Mouse (Mus musculus) limb, embryonic 13.5 days (tissue): ENCODE results near the gene Ddx21. TPM values are rescaled to one million over a fixed set of nuclear protein-coding genes. Genes with fewer than 3 reads are reported as not detected.
"Not testable (repeated sequence)": the region's sequence is repeated elsewhere in the genome, so short reads cannot be mapped to it uniquely, and the experiment has no call there.

ENCODE experiments used
- ATAC-seq: fragments of 200-750 bp; cut with Nextera tagmentation; 2 replicates; pipeline ENCODE4 v1.8.0; 2017; ENCODE audit warnings: low read depth, moderate number of reproducible peaks, moderate TSS enrichment; ENCODE audit not compliant: low FRiP score
- H3K27ac ChIP-seq: fragments of 300-500 bp; sonication (generic); 2 replicates; pipeline ENCODE4 v1.5.1; 2015; ENCODE audit warnings: inconsistent platforms, mild to moderate bottlenecking, moderate library complexity
- H3K27me3 ChIP-seq: fragments of 300-500 bp; sonication (generic); 2 replicates; pipeline ENCODE4 v1.6.1; 2015; ENCODE audit warnings: mild to moderate bottlenecking, inconsistent platforms
- H3K36me3 ChIP-seq: fragments of 300-500 bp; sonication (generic); 2 replicates; pipeline ENCODE4 v1.6.1; 2015; ENCODE audit warnings: inconsistent platforms, mild to moderate bottlenecking, moderate library complexity
- H3K4me1 ChIP-seq: fragments of 300-500 bp; sonication (generic); 2 replicates; pipeline ENCODE4 v1.6.1; 2015; ENCODE audit warnings: inconsistent platforms
- H3K4me2 ChIP-seq: fragments of 300-500 bp; sonication (generic); replicated peaks from 2 replicates; pipeline ENCODE4 v1.6.1; 2015; ENCODE audit warnings: inconsistent platforms, mild to moderate bottlenecking, moderate library complexity
- H3K4me3 ChIP-seq: fragments of 300-500 bp; sonication (generic); 2 replicates; pipeline ENCODE4 v1.5.1; 2015; ENCODE audit warnings: moderate library complexity, mild to moderate bottlenecking, inconsistent platforms
- H3K9ac ChIP-seq: fragments of 300-500 bp; sonication (generic); 2 replicates; pipeline ENCODE4 v1.6.1; 2015; ENCODE audit warnings: mild to moderate bottlenecking, inconsistent platforms
- H3K9me3 ChIP-seq: fragments of 300-500 bp; sonication (generic); 2 replicates; pipeline ENCODE4 v1.6.1; 2016; ENCODE audit warnings: inconsistent platforms
- WGBS: fragments of 180-500 bp; shearing (Covaris S2); methylation state at CpG from one replicate; pipeline ENCODE4 v1.1.7; 2015; 5-methylcytosine and 5-hydroxymethylcytosine counted together
- polyA plus RNA-seq: library from polyadenylated mRNA; unstranded; fragments of >200 nt; fragmentation: Nextera tagmentation; extraction: Ambion mirVana; gene quantifications from 2 replicates; pipeline ENCODE4 v1.2.1, GENCODE M21; 2015

The Ddx21 gene
- polyA plus RNA-seq, result 23.5 and 23.6 TPM in 2 replicates

DNA sequence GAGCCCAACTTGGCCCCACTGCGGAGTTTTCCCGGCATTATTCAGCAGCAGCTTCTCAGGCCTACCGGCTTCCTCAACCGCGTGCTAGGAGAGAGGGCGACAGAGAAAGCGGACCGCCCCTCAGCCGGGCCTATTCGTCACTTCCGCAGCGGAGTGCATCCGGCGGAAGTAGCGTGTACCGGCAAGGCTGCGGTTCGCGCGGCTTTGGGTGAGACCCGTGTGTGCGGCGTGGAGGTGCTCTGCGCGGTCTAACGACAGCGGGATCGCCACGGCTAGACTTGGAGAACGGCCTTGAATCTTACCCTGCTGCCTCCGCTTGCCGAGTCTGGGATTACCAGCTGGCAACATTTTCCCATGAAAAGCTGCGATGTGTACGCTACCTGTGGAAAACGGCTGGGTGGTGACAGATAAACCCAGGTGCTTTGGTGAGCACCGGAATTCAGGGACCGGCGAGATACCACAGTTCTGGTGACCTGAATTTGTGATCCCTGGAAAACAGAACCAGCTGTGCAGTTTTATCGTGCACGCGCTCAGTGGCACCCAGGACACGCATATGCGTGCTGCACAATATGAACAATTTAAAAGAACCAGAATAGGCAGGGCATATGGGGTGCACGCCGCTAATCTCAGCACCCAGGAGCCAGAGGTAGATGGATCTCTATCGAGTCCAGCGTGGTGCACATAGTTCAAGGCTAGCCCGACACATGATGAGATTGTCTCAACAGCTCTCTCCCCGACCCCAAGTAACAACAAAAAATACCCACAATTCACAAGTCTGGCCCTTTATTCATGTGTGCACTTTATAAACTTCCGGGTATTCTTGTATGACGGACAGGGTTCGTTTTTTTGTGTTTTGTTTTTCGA is at the start of gene Ddx21:
Gene Ddx21, minus strand, starts transcription at position 105 of the 864 bp plus-strand sequence.
- WGBS, result 6% methylated on average over 53 of the region's 53 CpGs
- Histone ChIP-seq H3K9ac (peak within 1 kb of the TSS; percentile 81), H3K4me3 (peak within 1 kb of the TSS; percentile 97), H3K36me3 (peaks cover 13% of the 10 kb centered on the region), H3K9me3 (no peaks in the 10 kb centered on the region), H3K4me1 (peaks cover 16% of the 10 kb centered on the region), H3K4me2 (peak within 1 kb of the TSS; percentile 87), H3K27ac (peak within 1 kb of the TSS; percentile 58; the same call in 1 of the 2 replicates), H3K27me3 (no peaks in the 10 kb centered on the region)
- peak; percentile 97 for ATAC-seq

DNA sequence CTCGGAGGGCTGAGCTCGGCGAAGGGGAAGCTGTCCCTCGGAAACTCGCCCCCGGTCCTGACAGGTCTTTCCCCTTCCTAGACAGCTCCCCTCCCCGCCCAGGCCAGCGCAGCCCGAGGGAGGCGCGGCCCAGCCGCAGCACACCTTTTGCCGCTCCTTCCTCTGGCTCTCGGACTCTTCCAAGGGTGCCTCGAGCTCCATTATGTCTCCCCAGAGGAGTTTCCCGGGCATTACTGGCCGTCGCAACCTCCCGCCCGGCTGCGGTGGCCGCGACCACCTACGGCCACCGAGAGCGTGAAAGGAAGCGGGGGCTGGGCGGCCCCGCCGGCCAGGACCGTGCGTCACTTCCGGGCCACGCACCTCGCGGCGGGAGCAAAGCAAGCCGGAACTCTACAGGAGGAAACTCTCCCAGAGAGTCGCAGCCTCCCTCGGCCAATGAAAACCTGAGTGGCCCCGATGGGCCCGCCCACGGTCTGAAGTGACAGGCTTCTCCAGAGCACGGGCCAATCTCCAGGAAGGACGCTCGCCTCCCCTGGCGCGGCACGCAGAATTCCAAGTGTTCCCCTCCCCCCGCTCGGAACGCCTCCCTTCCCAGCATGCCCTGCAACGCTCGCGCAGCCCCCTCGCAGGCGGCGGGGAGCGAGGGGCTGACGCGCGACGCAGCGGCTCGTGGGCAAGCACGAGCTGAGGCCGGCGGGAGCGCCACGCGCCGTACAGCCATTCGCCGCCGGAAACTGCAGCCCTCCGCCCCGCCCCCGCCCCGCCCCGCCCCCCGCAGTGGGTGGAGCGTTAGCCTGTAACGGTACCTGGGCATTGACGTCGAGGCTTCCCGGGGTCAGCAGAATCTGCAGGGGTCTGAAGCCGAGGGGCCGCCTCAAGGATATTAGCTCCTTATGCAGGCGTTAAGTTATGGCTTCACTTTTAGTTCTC is 49.1 kb upstream of the Ddx21 start, which contains the start of gene Ddx50:
Gene Ddx50, minus strand, starts transcription at position 338 of the 930 bp plus-strand sequence.
- H3K27ac ChIP-seq, result peak within 1 kb of the TSS; percentile 95
- H3K36me3 ChIP-seq, result peaks cover 15% of the 10 kb centered on the region
- H3K9ac ChIP-seq, result peak within 1 kb of the TSS; percentile 97
- peak within 1 kb of the TSS; percentile 81 for H3K4me2 ChIP-seq
- H3K9me3 ChIP-seq, result no peaks in the 10 kb centered on the region
- no peaks in the 10 kb centered on the region for H3K27me3 ChIP-seq
- peak within 1 kb of the TSS; percentile 96 for H3K4me3 ChIP-seq
- WGBS, result under 1% methylated on average over 89 of the region's 89 CpGs
- H3K4me1 ChIP-seq, result peaks cover 18% of the 10 kb centered on the region
- peak; percentile 100 for ATAC-seq

GRCm38 (mm10) chr10:62650358-62650782 is 48.3 kb upstream of the Ddx21 start:
- Histone ChIP-seq H3K27me3 (no peaks in the 10 kb centered on the region), H3K9me3 (no peaks in the 10 kb centered on the region), H3K27ac (peak overlapping the region; percentile 95), H3K4me1 (peaks cover 18% of the 10 kb centered on the region), H3K4me2 (peak overlapping the region; percentile 81), H3K9ac (peak overlapping the region; percentile 97), H3K4me3 (peak overlapping the region; percentile 96), H3K36me3 (peaks cover 21% of the 10 kb centered on the region)
- ATAC-seq, result no peak
- WGBS, result under 1% methylated on average over 17 of the region's 17 CpGs

DNA sequence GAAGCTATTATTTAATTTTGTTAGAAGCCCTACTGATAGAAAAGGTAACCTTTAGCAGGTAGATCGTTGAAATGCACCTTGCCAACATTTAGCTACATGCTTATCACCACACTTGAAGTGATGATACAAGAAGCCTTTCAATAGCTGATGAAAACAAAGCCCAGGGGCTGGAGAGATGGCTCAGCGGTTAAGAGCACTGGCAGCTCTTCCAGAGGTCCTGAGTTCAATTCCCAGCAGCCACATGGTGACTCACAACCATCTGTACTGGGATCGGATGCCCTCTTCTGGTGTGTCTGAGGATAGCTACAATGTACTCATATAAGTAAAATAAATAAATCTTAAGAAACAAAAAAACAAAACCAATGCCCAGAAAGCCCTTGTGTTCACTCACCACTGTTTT is 2.1 kb upstream of the Ddx21 start:
- no peaks in the 10 kb centered on the region for H3K9me3 ChIP-seq
- H3K4me1 ChIP-seq, result peaks cover 16% of the 10 kb centered on the region
- WGBS, result 84% methylated on average over 3 of the region's 3 CpGs
- no peak overlapping the region for H3K27ac ChIP-seq
- H3K4me2 ChIP-seq, result no peak overlapping the region
- H3K9ac ChIP-seq, result no peak overlapping the region
- no peak overlapping the region for H3K4me3 ChIP-seq
- ATAC-seq, result no peak
- H3K27me3 ChIP-seq, result no peaks in the 10 kb centered on the region
- no peaks in the 10 kb centered on the region; the same call in 1 of the 2 replicates for H3K36me3 ChIP-seq

- peaks cover 3% of the 10 kb centered on the region for H3K36me3 ChIP-seq
- no peak for ATAC-seq
- no peak overlapping the region for H3K4me3 ChIP-seq
- no peaks in the 10 kb centered on the region for H3K9me3 ChIP-seq
- H3K9ac ChIP-seq, result no peak overlapping the region
- peaks cover 16% of the 10 kb centered on the region for H3K4me1 ChIP-seq
- no peak overlapping the region for H3K27ac ChIP-seq
- WGBS, result 89% methylated on average over 12 of the region's 12 CpGs
- no peaks in the 10 kb centered on the region for H3K27me3 ChIP-seq
- H3K4me2 ChIP-seq, result peak overlapping the region; percentile 87
Measured at GRCm38 (mm10) chr10:62603233-62604030, 1.4 kb upstream of the Ddx21 start.

- Histone ChIP-seq H3K9ac (peak overlapping the region; percentile 81), H3K27me3 (no peaks in the 10 kb centered on the region), H3K4me2 (peak overlapping the region; percentile 87), H3K9me3 (no peaks in the 10 kb centered on the region), H3K27ac (peak overlapping the region; percentile 58; the same call in 1 of the 2 replicates), H3K4me1 (peaks cover 16% of the 10 kb centered on the region), H3K36me3 (peaks cover 19% of the 10 kb centered on the region), H3K4me3 (peak overlapping the region; percentile 97)
- 0 out of 2 replicates have a peak, but pooled peaks have one; percentile 51 for ATAC-seq
- WGBS, result 0% methylated on average over 23 of the region's 23 CpGs
Measured at GRCm38 (mm10) chr10:62601833-62602176, 276 bp downstream of the Ddx21 start.

DNA sequence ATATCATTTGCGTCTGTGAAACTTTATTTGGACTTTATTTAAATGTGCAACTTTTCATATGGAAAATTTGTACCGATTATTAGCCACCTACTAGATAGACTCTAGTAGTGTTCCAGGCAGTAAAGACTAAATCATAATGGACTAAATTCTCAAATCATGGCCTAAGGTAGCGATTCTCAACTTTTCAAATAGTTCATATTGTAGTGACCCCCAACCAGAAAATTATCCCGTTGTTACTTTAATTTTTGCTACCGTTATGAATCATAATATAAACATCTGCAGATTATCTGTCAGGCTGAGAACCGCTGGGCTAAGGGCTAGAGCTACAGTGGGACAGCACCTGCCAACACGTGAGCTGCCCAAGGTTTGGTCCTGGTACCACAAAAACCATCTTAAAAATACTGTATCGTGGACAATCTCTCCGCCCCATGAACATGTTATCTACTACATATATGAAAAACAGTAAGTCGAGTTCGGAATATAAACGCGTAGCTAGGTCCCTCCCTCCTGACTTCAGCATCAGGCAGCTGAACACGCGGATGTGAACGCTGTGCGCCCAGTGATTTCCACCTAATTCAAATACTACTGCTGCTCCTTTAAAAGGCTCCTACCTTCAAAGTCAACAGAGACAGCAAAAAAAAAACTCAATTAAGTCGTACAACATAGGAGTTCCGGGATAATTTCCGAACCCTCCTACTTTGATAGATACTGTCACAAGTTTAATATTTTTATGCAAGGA is 859 bp downstream of the Ddx21 start:
- H3K27ac ChIP-seq, result no peak overlapping the region
- H3K36me3 ChIP-seq, result peaks cover 21% of the 10 kb centered on the region
- H3K9me3 ChIP-seq, result no peaks in the 10 kb centered on the region
- no peaks in the 10 kb centered on the region for H3K27me3 ChIP-seq
- peak overlapping the region; percentile 97 for H3K4me3 ChIP-seq
- peaks cover 16% of the 10 kb centered on the region for H3K4me1 ChIP-seq
- H3K9ac ChIP-seq, result peak overlapping the region; percentile 81
- ATAC-seq, result no peak
- peak overlapping the region; percentile 87 for H3K4me2 ChIP-seq
- WGBS, result 10% methylated on average over 20 of the region's 20 CpGs

- H3K27ac ChIP-seq, result no peak overlapping the region
- H3K4me1 ChIP-seq, result peaks cover 16% of the 10 kb centered on the region
- 0 out of 2 replicates have a peak overlapping the region, but pooled peaks have one; percentile 7 for H3K4me2 ChIP-seq
- peaks cover 31% of the 10 kb centered on the region for H3K36me3 ChIP-seq
- H3K9ac ChIP-seq, result no peak overlapping the region
- H3K9me3 ChIP-seq, result no peaks in the 10 kb centered on the region
- no peaks in the 10 kb centered on the region for H3K27me3 ChIP-seq
- no peak for ATAC-seq
- WGBS, result 88% methylated on average over 6 of the region's 6 CpGs
- H3K4me3 ChIP-seq, result no peak overlapping the region
Measured at GRCm38 (mm10) chr10:62600056-62600455, 2.0 kb downstream of the Ddx21 start.

GRCm38 (mm10) chr10:62599311-62599710 is 2.8 kb downstream of the Ddx21 start:
- H3K9me3 ChIP-seq, H3K4me2 ChIP-seq, H3K27me3 ChIP-seq, ATAC-seq, H3K4me3 ChIP-seq, H3K27ac ChIP-seq, H3K9ac ChIP-seq: not testable (repeated sequence)
- Histone ChIP-seq H3K36me3 (peaks cover 36% of the 10 kb centered on the region), H3K4me1 (peaks cover 16% of the 10 kb centered on the region)
- 97% methylated on average over 3 of the region's 3 CpGs for WGBS

DNA sequence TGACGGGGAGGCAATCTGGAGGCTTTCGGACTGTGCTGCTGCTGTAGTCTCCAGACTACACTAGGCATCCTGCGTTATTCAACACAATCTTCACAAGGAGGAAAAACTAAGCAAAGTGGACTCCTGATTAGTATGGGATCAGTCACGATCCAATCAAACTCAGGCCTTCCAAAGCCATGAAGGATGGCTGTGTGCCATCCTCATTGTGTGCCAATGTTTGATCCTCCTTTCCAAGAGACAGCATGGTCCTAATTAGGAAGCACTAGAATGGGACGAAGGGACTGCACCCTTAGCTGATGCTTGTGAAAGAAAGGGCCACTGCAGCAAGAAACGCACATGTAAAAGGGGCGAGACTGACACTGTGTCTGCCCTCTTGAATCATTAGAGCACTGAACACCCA is 9.6 kb downstream of the Ddx21 start:
- no peaks in the 10 kb centered on the region for H3K27me3 ChIP-seq
- no peak overlapping the region for H3K9ac ChIP-seq
- no peak for ATAC-seq
- H3K27ac ChIP-seq, result no peak overlapping the region
- H3K9me3 ChIP-seq, result no peaks in the 10 kb centered on the region
- no peak overlapping the region for H3K4me2 ChIP-seq
- WGBS, result 93% methylated on average over 7 of the region's 7 CpGs
- H3K4me3 ChIP-seq, result no peak overlapping the region
- peaks cover 88% of the 10 kb centered on the region for H3K36me3 ChIP-seq
- H3K4me1 ChIP-seq, result no peaks in the 10 kb centered on the region

DNA sequence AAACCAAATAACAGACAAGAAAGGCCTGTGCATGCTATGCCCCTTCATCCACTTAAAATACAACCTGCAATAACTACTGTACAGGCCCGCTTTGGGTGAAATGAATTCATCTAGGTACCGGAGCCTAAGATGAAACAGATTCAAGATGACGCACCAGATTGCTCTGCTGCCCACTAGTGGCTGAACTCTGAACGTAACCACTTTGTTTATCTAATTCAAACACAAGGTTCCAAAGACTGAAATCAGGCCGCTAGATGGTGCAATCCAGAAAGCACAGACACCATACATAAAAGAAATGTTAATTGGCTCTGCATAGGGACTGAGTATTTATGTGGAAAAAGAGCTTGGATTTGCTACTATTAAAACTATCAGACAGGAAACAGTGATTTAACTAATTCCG is 11.9 kb downstream of the Ddx21 start:
- H3K4me1 ChIP-seq, result no peaks in the 10 kb centered on the region
- H3K4me3 ChIP-seq, result no peak overlapping the region
- H3K27ac ChIP-seq, result no peak overlapping the region
- H3K9me3 ChIP-seq, result no peaks in the 10 kb centered on the region
- peak; percentile 8; the same call in 1 of the 2 replicates for ATAC-seq
- H3K27me3 ChIP-seq, result no peaks in the 10 kb centered on the region
- no peak overlapping the region for H3K9ac ChIP-seq
- H3K36me3 ChIP-seq, result peaks cover 94% of the 10 kb centered on the region
- 45% methylated on average over 6 of the region's 6 CpGs for WGBS
- H3K4me2 ChIP-seq, result no peak overlapping the region
